Mouse (Mus musculus) liver, adult 2 months (tissue): Measurements from ENCODE around the gene Jak2. TPM values are rescaled to one million over a fixed set of nuclear protein-coding genes. Genes with fewer than 3 reads are reported as not detected.

Source experiments
- DNase-seq: peaks from one replicate; pipeline ENCODE4 v3.0.0-alpha.2; 2011; ENCODE audit warnings: low read depth, low spot score; ENCODE audit errors: extremely low read depth
- H3K27ac ChIP-seq: fragments of 200-500 bp; replicated peaks from 2 replicates; pipeline ENCODE4 v1.5.1; 2012; ENCODE audit warnings: low read depth, mild to moderate bottlenecking, control low read depth, inconsistent platforms, low read length; ENCODE audit not compliant: insufficient read depth
- H3K27me3 ChIP-seq: fragments of 200-500 bp; 2 replicates; pipeline ENCODE4 v1.6.1; 2012; ENCODE audit warnings: mild to moderate bottlenecking, moderate library complexity, low read length, inconsistent platforms; ENCODE audit not compliant: control insufficient read depth, insufficient read depth
- H3K36me3 ChIP-seq: fragments of 200-500 bp; 2 replicates; pipeline ENCODE4 v1.6.1; 2012; ENCODE audit warnings: low read length, inconsistent platforms; ENCODE audit not compliant: control insufficient read depth, insufficient read depth
- H3K4me1 ChIP-seq: fragments of 200-500 bp; 2 replicates; pipeline ENCODE4 v1.6.1; 2011; ENCODE audit warnings: low read length; ENCODE audit not compliant: control insufficient read depth, insufficient read depth
- H3K4me3 ChIP-seq: fragments of 200-500 bp; 2 replicates; pipeline ENCODE4 v1.5.1; 2011; ENCODE audit warnings: low read depth, mild to moderate bottlenecking, control low read depth, low read length, moderate library complexity; ENCODE audit not compliant: insufficient read depth
- H3K79me2 ChIP-seq: fragments of 200-500 bp; 2 replicates; pipeline ENCODE4 v1.6.1; 2012; ENCODE audit warnings: inconsistent platforms, mild to moderate bottlenecking, low read length, moderate library complexity; ENCODE audit not compliant: control insufficient read depth, insufficient read depth
- H3K9ac ChIP-seq: fragments of 200-500 bp; 2 replicates; pipeline ENCODE4 v1.6.1; 2012; ENCODE audit warnings: low read depth, mild to moderate bottlenecking, control low read depth, inconsistent platforms, low read length
- CTCF ChIP-seq: fragments of 200-500 bp; IDR thresholded peaks from 2 replicates; pipeline ENCODE4 v1.5.1; 2011; ENCODE audit warnings: low read depth, low read length, control low read depth
- POLR2A ChIP-seq: fragments of 200-500 bp; IDR thresholded peaks from 2 replicates; pipeline ENCODE4 v1.6.1; 2011; ENCODE audit warnings: low read length, control low read depth; ENCODE audit not compliant: insufficient read depth; ENCODE audit errors: extremely low read depth
- WGBS: fragments of 180-500 bp; shearing (Covaris S2); methylation state at CpG from one replicate; pipeline ENCODE4 v1.1.7; 2018; 5-methylcytosine and 5-hydroxymethylcytosine counted together
- polyA plus RNA-seq: library from polyadenylated mRNA; depleted of rRNA; stranded (reverse); fragments of >200 nt; gene quantifications from 2 replicates; pipeline ENCODE4 v1.2.3, GENCODE M21; 2012
- total RNA-seq: library from RNA; depleted of rRNA; stranded (reverse); fragments of >200 nt; gene quantifications from 2 replicates; pipeline ENCODE4 v1.2.3, GENCODE M21; 2014

The Jak2 gene
- total and polyA plus RNA-seq, 2 experiments: 2.1 to 13.0 TPM

DNA sequence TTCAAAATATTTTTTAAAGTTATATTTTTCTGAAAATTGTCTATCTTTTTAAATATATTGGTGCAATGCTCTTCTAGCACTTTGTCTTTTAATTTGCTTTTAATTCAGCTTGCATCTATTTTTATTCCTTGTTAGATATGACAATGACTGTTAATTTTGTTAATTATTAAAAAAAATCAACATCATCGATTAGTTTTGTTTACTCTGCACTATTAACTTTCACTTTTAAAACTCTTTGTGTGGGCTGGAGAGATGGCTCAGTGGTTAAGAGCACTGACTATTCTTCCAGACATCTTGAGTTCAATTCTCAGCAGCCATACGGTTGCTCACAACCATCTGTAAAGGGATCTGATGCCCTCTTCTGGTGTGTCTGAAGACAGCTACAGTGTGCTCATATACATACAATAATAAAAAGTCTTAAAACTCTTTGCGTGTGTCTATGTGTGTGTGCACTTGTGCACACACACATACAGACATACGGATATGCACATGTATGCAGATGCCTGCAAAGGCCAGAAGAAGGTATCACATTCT lies 17.2 kb downstream of the Jak2 start:
- no peak overlapping the region for H3K9ac ChIP-seq
- H3K27me3 ChIP-seq: no peaks in the 10 kb centered on the region
- H3K27ac ChIP-seq: no peak overlapping the region
- H3K79me2 ChIP-seq: peaks cover 5% of the 10 kb centered on the region; the same call in 1 of the 2 replicates
- no peak for TF ChIP-seq POLR2A
- no peak for TF ChIP-seq CTCF
- no peak overlapping the region for H3K4me3 ChIP-seq
- DNase-seq: peak; percentile 56
- no peaks in the 10 kb centered on the region for H3K36me3 ChIP-seq
- WGBS: 52% methylated on average over 4 of the region's 4 CpGs
- H3K4me1 ChIP-seq: peaks cover 6% of the 10 kb centered on the region

DNA sequence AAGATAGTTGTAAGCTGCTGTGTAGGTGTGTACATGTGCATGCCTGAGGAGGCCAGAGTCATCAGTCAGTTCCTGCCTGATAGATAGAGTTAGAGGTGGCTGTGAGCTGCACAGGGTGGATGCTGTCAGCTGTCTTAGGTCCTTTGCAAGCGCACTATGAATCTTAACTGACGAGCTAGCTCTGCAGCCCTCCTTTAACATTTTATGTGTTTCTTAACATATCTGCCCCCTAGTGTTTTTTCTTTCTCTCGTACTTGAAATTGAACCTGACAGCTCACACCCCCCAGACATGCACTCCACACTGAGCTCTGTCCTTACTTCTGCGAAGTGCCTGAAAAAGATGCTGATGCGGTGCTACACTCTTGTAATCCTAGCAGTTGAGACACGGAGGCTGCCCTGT lies 18.6 kb downstream of the Jak2 start:
- H3K27ac ChIP-seq: no peak overlapping the region

DNA sequence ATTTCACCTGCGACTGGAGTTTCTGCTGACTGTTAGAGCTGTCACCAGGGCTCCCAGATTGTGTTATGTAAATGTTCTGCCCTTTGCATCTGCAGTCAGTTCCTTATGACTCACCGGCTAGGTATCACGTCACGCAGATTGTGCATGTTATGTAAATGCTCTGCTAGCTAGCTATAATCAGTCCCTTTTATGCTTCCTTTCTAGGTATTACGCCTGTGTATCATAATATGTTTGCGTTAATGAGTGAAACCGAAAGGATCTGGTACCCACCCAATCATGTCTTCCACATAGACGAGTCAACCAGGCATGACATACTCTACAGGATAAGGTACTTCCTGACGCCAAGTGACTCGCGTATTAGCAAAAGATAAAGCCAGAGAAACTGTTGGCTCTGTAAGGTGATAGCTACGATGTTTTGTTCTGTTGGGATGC lies 19.5 kb downstream of the Jak2 start:
- no peak for TF ChIP-seq CTCF
- TF ChIP-seq POLR2A: no peak
- no peak overlapping the region for H3K9ac ChIP-seq

More for the DNA sequence above, 18.6 kb downstream of the Jak2 start:
- H3K27me3 ChIP-seq: no peaks in the 10 kb centered on the region
- no peak for TF ChIP-seq CTCF
- TF ChIP-seq POLR2A: no peak
- H3K4me3 ChIP-seq: no peak overlapping the region
- peaks cover 7% of the 10 kb centered on the region for H3K36me3 ChIP-seq
- H3K4me1 ChIP-seq: peaks cover 4% of the 10 kb centered on the region
- peaks cover 5% of the 10 kb centered on the region; the same call in 1 of the 2 replicates for H3K79me2 ChIP-seq
- no peak for DNase-seq
- no peak overlapping the region for H3K9ac ChIP-seq
- WGBS: 76% methylated on average over 6 of the region's 6 CpGs

DNA sequence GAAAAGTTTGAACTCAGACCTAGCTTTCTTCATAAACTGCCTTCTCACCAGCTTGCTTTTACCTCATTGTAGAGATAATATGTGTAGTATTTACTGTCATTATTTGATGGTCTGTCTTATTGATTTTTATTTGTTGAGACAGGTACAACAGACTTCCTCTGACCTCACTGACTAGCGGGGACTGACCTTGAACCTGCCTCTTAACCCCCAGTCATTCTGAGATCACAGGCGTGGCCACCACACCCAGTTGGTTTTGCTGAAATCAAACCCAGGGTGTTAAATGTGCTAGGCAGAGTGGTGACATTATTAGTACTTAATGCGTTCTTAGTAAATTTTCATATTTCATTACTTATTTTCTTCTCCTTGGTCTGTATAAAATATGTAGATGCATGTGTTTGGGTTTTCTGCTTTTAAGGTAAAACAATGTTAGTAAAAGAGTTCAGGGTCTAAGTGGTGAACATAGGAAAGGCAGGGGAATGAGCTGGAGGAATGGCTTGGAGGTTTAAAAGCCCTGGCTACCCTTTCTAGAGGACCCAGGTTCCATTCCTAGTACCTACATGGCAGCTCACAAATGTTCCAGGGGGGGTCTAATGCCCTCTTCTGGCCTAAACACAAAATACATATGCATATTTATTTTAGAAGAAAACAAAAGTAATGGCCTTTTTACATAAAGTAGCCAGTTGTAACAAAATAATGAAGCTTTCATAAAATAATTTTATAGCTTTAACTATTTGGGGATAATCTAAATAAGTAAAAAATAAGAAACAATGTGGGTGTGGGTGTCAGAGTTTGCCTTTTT lies 20.6 kb downstream of the Jak2 start:
- no peak overlapping the region for H3K9ac ChIP-seq
- H3K4me1 ChIP-seq: peaks cover 3% of the 10 kb centered on the region; the same call in 1 of the 2 replicates
- H3K79me2 ChIP-seq: peaks cover 5% of the 10 kb centered on the region; the same call in 1 of the 2 replicates
- H3K36me3 ChIP-seq: peaks cover 15% of the 10 kb centered on the region
- H3K27me3 ChIP-seq: no peaks in the 10 kb centered on the region
- 47% methylated on average over 3 of the region's 3 CpGs for WGBS
- TF ChIP-seq POLR2A: no peak
- no peak for TF ChIP-seq CTCF
- no peak overlapping the region for H3K27ac ChIP-seq
- DNase-seq: peak; percentile 60
- no peak overlapping the region for H3K4me3 ChIP-seq

More for the DNA sequence above, 19.5 kb downstream of the Jak2 start:
- Histone ChIP-seq H3K79me2 (peaks cover 5% of the 10 kb centered on the region; the same call in 1 of the 2 replicates), H3K27me3 (no peaks in the 10 kb centered on the region), H3K27ac (no peak overlapping the region), H3K4me1 (peaks cover 3% of the 10 kb centered on the region; the same call in 1 of the 2 replicates), H3K36me3 (peaks cover 10% of the 10 kb centered on the region), H3K4me3 (no peak overlapping the region; the same call in 1 of the 2 replicates)
- WGBS: 73% methylated on average over 12 of the region's 12 CpGs
- no peak for DNase-seq

DNA sequence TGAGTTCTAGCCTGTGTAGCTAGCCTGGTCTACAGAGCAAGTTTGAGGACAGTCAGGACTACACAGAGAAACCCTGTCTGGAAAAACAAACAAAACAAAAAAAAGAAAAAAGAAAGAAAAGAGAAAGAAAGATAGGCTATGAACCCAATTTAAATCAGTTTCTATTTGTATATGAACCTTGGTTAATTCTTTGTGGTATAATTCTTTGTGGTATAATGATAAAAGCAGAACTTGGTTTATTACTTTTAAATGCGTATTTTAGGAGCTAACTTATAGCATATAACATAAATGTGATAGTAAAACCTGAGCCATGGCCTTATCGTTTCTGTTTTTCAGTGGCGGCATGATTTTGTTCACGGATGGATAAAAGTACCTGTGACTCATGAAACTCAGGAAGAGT lies 24.8 kb downstream of the Jak2 start:
- 97% methylated on average over 4 of the region's 4 CpGs for WGBS
- no peaks in the 10 kb centered on the region; the same call in 1 of the 2 replicates for H3K4me1 ChIP-seq
- H3K27me3 ChIP-seq: no peaks in the 10 kb centered on the region
- H3K79me2 ChIP-seq: no peaks in the 10 kb centered on the region
- DNase-seq: no peak
- no peak overlapping the region for H3K4me3 ChIP-seq
- H3K9ac ChIP-seq: no peak overlapping the region
- TF ChIP-seq POLR2A (no peak), CTCF (no peak)
- H3K36me3 ChIP-seq: peaks cover 27% of the 10 kb centered on the region
- H3K27ac ChIP-seq: no peak overlapping the region
